Mouse (Mus musculus): ENCODE measurements around the gene Tbc1d15.
"Not testable (repeated sequence)": the region's sequence is repeated elsewhere in the genome, so short reads cannot be mapped to it uniquely, and the experiment has no call there.

Gene Tbc1d15

DNA sequence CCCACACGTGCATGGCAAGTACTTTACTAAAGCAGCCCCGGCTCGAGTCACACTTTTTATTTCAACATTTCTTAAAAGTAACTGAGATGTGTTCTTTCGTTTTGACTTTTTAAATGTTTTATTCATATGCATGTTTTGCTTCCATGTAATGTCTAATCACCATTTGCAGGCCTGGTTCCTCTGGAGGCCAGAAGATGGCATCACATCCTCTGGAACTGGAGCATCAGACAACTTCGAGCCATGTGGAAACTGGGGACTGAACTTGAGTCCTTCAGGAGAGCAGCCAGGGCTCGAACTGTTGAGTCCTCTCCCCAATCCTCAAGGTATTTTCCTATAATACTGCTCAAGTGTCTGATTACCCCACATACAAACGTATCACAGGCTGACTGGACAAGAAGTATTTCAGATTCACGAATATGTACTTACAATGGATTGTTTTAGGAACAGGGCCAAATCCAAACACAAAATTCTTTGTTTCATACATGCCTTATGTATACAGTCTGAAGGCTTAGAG, 10.1 kb downstream of the Tbc1d15 start:
- no peak for DNase-seq (ENCODE audit: low spot score in 2 of 2)

DNA sequence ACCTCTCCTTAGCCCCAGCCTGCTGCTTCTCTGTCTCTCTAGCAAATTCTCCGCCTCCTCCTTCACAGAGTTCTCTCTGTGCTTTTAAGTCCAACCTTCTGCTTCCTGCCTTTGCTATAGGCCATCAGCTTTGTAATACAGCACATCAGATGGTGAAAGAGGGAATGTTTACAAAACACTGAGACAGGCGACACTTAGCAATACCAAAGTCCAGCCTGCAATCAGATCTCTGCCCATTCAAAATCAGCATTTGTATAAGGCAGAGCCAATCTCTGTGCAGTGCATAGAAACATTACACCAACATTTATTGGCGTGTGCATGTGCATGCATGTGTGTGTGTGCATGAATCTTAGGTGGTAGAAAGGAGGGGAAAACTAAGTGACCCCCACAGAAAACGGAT, 13.3 kb downstream of the Tbc1d15 start:
- no peak for DNase-seq (ENCODE audit: low spot score in 2 of 2)

DNA sequence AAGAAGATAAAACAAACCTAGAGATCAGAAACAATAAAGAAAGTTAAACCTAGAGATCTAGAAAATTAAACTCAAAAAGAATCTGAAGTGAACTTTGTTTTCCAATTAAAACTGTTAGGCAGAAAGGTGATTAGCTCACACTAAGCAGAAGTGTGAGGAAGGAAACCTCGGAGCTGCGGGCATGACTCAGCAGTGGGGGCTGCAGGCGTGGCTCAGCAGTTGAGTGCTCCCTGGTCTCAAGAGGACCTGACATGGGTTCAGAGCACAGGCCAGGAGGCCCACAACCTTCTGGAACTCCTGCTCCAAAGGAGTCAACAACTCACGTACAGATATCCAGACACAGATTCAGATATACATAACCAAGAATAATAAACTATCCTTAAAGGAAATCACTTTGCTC, 14.5 kb downstream of the Tbc1d15 start:
- no peak for DNase-seq (ENCODE audit: low spot score in 2 of 2)

DNA sequence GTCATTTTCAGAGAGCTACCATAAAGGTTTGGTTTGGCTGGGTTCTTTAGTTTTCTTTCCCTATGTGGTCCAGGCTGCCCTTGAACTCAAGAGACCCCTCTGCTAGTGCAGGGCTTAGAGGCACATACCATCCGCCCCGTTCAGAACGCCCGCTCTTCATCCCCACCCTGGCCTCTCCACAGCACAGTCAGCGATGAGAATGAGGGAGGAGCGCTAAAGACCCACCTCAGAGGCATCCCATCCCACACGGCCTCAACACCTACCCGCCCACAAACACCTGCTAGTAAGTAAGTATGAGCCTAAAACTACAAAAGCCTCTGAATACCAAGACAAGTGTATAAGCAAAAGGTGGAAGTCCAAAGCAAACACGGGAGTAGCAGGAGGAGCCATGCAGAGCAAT, 15.8 kb downstream of the Tbc1d15 start:
- DNase-seq (ENCODE audit: low spot score in 2 of 2), result peak; percentile 24 to 25

DNA sequence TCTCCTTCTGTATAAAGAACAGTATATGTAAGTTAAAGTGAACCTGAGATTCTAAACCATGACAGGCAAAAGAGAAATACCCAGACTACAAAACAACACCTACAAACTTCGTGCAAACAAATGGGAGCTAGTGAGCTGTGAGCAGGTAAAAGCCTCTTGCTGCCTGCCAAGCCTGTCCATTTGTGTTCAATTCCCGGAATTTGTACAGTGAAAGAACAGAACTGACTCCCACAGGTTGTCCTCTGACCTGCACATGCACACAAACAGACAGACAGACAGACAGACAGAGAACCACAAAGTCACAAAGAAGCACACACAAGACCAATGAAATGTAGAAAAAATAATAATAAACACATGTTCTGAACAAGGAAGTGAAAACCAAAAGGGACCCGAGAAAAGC, 17.5 kb downstream of the Tbc1d15 start:
- no peak for DNase-seq (ENCODE audit: low spot score in 2 of 2)

DNA sequence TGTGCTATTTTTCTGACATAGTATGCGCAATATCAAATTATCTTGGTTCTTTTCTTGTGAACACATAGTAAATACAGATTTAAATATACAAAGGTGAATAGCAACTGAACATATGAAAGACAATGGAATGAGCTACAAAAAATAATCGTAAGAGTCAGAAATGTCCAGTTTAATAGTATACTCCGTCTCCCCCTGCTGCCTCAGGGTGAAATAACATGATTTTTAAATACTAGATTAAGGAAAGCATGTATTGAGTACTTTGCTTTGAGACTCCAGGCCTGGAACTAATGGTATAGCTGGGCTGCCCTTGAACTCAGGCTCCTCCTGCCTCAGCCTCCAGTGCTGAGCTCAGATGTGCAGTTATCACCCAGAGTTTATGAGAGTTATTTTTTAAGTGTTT, 18.8 kb downstream of the Tbc1d15 start:
- DNase-seq (ENCODE audit: low spot score in 2 of 2), result no peak

DNA sequence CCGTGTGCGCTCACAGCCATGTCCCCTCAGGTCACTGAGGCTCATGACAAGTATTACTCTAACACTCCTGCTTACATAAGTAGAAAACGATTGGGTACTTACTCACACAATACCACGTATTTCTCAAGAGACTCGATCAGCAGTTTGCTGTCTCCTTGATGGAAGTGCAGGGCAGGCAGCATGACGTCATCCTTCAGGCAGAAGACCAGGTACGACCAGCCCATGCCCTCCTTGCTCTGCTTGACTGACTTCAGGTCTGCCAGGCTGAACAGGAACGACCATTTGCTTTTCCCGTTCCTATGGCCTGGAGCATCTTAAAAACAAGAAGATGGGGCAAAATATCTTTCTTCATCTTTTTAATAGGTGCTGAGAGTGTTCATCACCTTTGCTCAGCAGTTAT, 22.2 kb downstream of the Tbc1d15 start:
- no peak for DNase-seq (ENCODE audit: low spot score in 2 of 2)

DNA sequence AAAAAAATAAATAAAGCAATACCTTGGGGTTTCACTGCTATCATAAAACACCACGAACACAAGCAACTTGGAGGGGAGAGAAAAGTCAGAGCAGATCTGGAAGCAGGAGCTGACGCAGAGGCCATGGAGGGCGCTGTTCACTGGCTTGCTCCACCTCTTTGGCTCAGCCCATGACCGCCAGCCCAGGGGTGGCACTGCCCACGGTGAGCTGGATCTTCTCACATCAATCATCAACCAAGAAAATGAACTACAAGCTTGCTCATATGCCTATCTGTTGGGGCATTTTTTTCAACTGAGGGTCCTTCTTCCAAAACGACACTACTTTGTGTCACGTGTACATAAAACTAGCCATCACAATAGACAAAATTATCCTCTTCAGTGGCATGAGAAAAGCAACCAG, 24.7 kb downstream of the Tbc1d15 start:
- DNase-seq (ENCODE audit: low spot score in 2 of 2), result no peak

DNA sequence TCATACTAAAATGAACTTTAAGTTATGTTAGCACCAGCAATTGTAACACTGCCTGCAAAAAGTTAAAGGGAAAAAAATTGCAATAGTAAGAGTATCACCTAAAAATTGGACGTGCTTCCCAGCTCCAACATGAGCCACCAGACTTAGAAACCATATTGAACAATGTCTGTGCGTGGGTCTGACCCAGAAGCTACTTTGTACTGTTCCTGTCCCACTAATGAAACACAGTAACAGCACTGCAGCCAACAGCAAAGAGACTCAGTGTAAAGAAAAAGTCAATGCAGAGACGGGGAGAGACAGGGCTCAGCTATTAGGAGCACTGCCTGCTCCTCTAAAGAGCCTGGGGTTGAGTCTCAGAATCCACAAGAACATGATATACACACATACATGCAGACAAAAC, 27.4 kb downstream of the Tbc1d15 start:
- DNase-seq (ENCODE audit: low spot score in 2 of 2), result no peak

DNA sequence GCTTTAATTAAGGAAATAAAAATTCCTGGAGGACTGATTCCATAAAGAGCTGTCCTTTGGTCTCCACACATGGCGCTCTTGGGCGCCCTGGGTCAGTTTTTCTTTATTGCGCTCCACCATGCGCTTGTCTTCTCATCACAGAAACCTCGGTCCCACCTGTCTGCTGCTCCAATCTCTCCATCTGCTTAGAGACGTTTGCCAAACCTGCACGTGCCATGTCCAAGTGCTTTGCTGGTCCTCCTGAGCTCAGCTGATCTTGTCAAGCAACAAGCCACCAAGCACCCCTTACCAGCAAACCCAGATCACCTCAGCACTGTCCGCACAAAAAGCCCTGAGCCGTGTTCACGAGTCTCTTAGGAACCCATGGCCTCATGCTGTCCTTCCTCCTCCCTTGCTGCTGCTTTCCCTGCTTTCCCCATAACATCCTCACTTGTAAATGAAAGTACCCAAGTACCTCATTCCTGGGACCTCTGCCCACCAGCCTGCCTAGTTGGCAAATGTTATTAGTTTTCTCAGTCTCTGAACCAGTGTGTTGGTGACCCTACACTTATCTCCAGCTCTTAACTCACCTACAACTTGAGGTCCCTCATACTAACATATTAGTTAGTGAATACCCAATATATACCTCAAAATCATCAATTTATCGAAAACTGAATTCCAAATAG, 38.2 kb downstream of the Tbc1d15 start:
- no peak for DNase-seq (ENCODE audit: low spot score in 2 of 2)

DNA sequence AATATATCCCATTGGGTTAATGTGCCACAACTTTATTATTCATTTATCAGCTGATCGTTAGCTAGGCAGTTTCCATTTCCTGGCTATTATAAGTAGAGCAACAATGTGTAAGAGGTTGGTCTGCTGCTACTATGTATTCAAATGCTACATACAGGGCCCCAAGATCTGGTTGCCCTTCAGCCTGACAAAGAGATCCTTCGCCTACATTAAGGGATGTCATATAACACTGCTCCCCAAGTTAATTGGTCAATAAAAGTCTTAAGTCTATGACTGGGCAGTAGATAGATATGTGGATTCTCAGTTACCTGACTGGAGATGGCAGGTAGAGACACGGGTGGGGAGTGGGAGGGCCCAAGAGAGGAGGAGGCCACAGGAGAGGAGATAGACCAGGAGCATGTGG, 45.4 kb downstream of the Tbc1d15 start:
- DNase-seq (ENCODE audit: low spot score in 2 of 2), result no peak

DNA sequence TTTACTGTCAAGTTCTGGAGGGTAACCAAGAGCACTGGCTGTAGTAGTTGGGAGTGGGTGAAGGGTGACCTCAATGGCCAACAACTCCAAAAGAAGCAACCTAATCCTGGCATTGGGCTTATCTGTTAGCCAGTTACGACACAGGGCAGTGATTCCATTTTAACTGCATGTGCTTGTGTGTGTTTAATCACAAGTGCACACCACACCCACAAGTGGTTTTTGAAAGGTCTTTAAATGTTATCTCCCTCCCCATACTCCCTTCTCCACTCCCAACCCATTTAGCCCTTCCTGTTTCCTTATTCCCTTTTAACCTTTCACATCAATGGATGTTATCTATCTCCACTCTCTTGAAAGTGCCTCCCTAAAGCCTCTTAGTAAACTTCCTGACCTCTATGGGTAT, 46.0 kb downstream of the Tbc1d15 start:
- no peak for DNase-seq (ENCODE audit: low spot score in 2 of 2)

DNA sequence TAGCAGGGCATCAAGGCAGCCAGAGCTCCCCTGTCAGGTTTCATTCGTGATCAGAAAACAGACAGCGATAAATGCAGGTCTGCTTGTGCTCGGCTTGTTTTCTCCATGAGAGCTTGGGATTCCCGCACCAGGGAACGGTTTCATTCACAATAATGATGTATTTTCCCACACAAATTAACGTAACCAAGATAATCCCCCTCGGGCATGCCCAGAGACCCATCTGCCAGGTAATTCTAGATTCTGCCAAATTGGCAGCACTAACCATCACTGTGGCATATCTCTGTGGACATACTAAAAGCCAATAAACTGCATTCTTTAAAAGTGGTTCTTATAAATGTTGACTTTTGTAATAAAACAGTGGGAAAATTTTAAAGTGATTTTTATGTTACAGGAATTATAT, 60.1 kb downstream of the Tbc1d15 start:
- no peak for DNase-seq (ENCODE audit: low spot score in 2 of 2)

DNA sequence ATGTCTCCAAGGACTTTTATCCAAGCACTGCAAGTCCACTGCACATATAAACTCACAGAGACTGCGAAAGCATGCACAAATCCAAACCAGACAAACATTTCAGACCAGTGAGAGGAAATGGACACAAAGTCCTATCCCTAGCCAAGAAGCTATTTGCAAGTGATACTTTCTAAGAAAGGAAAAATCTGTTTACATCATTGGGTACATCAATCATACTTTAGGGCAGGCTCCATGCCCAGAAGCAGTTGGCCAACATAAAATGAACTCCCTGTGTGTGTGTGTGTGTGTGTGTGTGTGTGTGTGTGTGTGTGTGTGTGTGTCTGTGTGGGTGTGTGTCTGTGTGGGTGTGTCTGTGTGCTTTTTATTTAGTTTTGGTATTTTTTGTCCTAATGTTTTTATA, 63.9 kb downstream of the Tbc1d15 start:
- DNase-seq (ENCODE audit: low spot score in 2 of 2), result no peak

DNA sequence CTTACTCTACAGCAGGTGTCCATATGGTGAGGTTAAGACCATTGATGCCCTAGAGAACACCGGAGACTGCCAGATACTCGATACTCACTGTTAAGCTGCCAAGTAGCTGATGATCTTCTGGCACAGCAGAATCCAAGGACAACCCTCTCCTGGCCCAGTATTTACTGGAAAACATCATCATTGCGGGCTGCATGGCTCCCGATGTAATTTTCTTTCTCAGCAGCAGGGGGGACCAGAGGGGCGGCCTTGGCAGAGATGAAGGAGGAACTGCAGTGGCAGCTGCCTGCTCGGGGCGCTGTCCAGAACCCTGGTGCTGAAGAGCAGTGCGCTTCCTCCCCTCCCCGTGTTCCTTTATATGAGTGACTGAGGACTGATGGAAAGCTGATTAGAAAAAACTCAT, 66.6 kb downstream of the Tbc1d15 start, which contains the start of gene Tph2:
TSS of gene Tph2 (minus strand) at position 326 of the 400 bp plus-strand sequence.
- DNase-seq (ENCODE audit: low spot score in 2 of 2), result peak; percentile 30 to 80

DNA sequence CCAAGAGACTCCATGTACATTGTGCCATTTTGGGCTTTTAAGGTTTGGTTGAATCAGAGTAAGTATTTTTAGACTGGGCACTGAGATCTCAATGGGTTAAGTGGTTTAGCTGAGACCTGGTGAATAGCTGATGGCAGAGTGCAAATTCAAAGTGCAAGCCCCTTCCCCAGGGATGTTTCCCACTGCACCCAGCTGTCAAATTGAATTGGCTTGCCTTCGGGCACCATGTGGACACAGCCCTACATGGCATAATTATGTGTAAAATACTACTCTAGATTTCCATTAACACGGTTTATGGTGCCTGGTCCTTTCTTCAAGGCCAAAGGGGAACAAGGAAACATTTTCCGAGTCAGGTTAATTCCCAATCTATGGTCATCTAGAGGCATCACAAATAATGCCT, 70.2 kb downstream of the Tbc1d15 start:
- no peak for DNase-seq (ENCODE audit: low spot score in 2 of 2)

DNA sequence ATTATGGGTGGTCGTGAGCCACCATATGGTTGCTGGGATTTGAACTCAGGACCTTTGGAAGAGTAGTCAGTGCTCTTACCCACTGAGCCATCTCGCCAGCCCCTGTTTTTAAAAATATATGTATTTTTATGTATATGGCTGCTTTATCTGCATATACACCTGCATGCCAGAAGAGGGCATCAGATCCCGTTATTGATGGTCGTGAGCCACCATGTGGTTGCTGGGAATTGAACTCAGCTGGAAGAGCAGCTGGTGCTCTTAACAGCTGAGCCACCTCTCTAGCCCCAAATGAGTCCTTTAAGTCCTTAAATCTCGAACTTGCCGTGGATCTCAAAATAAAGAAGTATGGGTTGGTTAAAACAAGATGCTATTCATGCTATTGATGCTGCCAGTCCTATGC, 73.2 kb downstream of the Tbc1d15 start:
- DNase-seq (ENCODE audit: low spot score in 2 of 2), result not testable (repeated sequence)

DNA sequence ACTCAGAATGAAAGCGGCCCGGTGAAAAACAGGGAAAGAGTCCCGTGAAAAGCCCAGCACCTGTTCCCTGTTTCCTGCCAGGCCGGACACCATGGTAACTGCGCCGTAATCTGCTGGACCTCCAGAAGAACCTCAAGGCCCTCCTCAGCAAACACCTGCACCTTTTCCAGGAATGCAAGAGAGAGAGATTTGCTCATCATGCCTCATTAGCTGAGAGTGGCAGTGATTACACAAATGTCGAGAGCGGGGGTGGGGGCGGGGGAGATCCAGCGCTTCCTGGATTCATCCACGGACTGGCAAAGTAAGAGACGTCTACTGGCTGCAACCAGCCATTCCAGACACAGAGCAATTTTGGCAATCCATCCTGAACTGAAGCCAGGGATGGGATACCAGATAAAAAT, 75.7 kb downstream of the Tbc1d15 start:
- no peak for DNase-seq (ENCODE audit: low spot score in 2 of 2)

DNA sequence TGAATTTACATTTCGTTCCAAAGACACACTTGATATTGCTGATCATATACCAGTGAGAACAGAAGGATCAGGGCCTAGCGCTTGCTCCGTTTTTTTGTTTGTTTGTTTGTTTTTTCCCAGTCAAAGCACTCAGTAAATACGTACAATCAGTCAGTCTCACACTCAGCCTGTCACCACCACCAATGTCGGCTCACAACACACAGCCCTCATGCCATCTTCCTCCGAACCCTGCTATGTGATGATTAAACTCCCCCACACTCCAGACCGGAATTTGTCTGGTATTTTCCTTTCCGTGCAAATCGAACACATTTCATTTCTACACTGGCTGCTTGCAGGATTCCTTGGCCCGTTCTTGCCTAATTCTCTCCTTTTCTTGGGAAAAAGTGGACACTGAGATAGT, 77.9 kb downstream of the Tbc1d15 start:
- DNase-seq (ENCODE audit: low spot score in 2 of 2), result no peak

DNA sequence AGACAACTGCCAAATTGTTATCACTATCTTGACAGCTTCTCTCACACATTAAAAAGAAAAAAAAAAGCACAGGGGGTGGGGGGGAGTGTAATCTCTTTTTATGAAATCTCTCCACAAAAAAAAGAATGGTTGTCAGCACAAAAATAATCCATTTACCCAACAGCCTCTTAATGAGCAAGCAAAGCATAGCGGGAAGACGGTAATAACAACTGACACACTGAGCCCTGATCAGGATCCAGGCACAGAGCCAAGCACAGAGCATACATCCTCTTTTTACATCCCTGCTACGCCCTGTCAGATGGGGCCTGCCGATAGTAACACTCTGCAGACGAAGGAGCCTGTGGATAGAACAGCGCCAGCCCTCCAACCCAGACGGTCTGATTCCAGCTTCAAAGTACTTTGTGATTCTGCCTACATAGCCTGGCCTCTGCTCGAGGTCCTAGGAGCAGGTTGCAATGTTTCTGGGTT, 79.9 kb downstream of the Tbc1d15 start:
- DNase-seq (ENCODE audit: low spot score in 2 of 2), result no peak

DNA sequence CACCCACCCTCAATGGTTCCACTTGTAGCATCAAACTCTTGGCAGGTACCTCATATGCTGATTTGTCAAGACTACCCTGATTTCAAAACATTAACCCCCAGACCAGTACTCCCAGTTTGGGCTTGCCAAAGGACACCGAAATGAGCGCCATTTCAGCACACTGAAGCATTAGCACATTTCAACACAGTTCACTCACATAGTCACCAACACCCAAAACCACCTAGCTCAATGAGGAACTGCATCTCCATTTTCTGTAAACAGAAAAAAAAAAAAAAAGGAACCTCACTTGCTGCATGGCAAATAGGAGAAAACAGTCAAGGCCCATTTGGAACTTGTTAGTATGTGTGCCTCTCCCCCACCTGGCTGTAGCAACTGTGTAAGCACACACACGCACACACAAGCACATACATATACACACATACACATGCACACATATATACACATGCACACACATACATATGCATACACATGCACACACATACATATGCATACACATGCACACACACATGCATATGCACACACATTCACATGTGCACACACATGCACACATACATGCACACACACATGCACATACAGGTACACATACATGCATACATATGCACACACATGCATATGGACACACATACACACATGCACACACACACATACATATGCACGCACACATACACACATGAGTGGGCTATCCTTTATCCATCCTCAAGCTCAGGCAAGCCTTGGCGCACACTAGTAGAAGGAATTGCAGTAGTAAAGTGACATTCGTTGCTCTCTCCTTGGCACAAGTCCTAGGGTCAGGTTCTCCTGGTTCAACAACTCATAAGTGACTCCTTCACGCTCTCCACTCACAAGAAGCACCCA, 80.5 kb downstream of the Tbc1d15 start:
- DNase-seq (ENCODE audit: low spot score in 2 of 2), result no peak

DNA sequence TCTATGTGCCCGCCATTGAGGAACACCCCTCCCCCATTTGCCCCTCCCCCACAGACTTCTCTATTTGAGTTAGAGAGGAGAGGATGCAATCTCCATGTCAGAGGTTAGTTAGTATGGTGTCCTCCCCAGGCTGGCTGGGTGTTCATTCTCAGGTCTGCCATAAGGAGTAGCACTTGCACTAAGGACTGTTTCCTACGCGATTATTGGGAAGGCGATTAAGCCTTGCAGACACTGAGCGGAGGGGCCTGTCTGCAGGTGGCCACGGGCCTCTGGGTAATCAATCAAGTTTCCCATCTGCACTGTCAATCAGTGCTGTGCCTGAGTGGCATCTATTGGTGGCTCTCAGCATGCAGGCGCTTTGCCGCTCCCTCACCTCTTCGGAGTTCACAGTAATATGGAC, 81.9 kb downstream of the Tbc1d15 start:
- DNase-seq (ENCODE audit: low spot score in 2 of 2), result no peak

DNA sequence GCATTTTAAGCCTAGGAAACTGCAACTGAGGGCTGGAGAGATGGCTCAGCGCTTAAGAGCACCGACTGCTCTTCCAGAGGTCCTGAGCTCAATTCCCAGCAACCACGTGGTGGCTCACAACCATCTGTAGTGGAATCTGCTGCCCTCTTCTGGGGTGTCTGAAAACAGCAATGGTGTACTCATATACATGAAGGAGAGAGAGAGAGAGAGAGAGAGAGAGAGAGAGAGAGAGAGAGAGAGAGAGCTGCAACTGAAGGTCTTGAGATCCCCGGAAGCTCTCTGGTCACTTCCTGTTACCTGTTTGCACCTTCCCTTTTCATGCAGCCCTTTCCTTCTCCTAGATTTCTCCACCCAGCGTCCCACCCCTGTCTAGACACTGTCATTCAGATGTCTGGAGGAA, 91.0 kb downstream of the Tbc1d15 start:
- no peak for DNase-seq (ENCODE audit: low spot score in 2 of 2)

All from thymus, postnatal 10 days (tissue).